Mouse (Mus musculus) forebrain, embryonic 12.5 days (tissue): ENCODE measurements around the gene Thbs4. TPM values are rescaled to one million over a fixed set of nuclear protein-coding genes. Genes with fewer than 3 reads are reported as not detected.

Source experiments
- ATAC-seq: fragments of 200-750 bp; cut with Nextera tagmentation; 2 replicates; pipeline ENCODE4 v1.8.0; 2017; ENCODE audit warnings: moderate TSS enrichment; ENCODE audit not compliant: low FRiP score
- H3K27ac ChIP-seq: fragments of 300-500 bp; sonication (generic); 2 replicates; pipeline ENCODE4 v1.5.1; 2016; ENCODE audit warnings: mild to moderate bottlenecking
- H3K27me3 ChIP-seq: fragments of 300-500 bp; sonication (generic); 2 replicates; pipeline ENCODE4 v1.6.1; 2016; ENCODE audit warnings: mild to moderate bottlenecking
- H3K36me3 ChIP-seq: fragments of 300-500 bp; sonication (generic); replicated peaks from 2 replicates; pipeline ENCODE4 v1.6.1; 2016; ENCODE audit warnings: mild to moderate bottlenecking
- H3K4me1 ChIP-seq: fragments of 300-500 bp; sonication (generic); 2 replicates; pipeline ENCODE4 v1.6.1; 2016
- H3K4me2 ChIP-seq: fragments of 300-500 bp; sonication (generic); 2 replicates; pipeline ENCODE4 v1.6.1; 2016; ENCODE audit warnings: mild to moderate bottlenecking, moderate library complexity
- H3K4me3 ChIP-seq: fragments of 300-500 bp; sonication (generic); replicated peaks from 2 replicates; pipeline ENCODE4 v1.5.1; 2016; ENCODE audit warnings: mild to moderate bottlenecking
- H3K9ac ChIP-seq: fragments of 300-500 bp; sonication (generic); 2 replicates; pipeline ENCODE4 v1.6.1; 2016; ENCODE audit warnings: mild to moderate bottlenecking
- H3K9me3 ChIP-seq: fragments of 300-500 bp; sonication (generic); 2 replicates; pipeline ENCODE4 v1.6.1; 2016
- WGBS: fragments of 180-500 bp; shearing (Covaris S2); methylation state at CpG from one replicate; pipeline ENCODE4 v1.1.7; 2016; 5-methylcytosine and 5-hydroxymethylcytosine counted together
- polyA plus RNA-seq: library from polyadenylated mRNA; unstranded; fragments of >200 nt; fragmentation: Nextera tagmentation; extraction: Ambion mirVana; gene quantifications from 2 replicates; pipeline ENCODE4 v1.2.1, GENCODE M21; 2016

The Thbs4 gene
- polyA plus RNA-seq, 1 experiment from 2014 or later: 0.97 TPM

GRCm38 (mm10) chr13:92706342-92707061 lies 88.1 kb downstream of the Thbs4 start:
- Histone ChIP-seq H3K27ac (no peak overlapping the region), H3K27me3 (0 out of 2 replicates have a peak, but pooled peaks cover 19% of the 10 kb centered on the region), H3K4me2 (no peak overlapping the region), H3K9me3 (no peaks in the 10 kb centered on the region), H3K4me3 (no peak overlapping the region), H3K36me3 (no peaks in the 10 kb centered on the region), H3K4me1 (peaks cover 22% of the 10 kb centered on the region), H3K9ac (no peak overlapping the region)
- WGBS: 92% methylated on average over 9 of the region's 9 CpGs
- no peak for ATAC-seq

- Histone ChIP-seq H3K4me1 (peaks cover 22% of the 10 kb centered on the region), H3K27me3 (0 out of 2 replicates have a peak, but pooled peaks cover 19% of the 10 kb centered on the region), H3K4me3 (no peak overlapping the region), H3K9me3 (no peaks in the 10 kb centered on the region), H3K36me3 (no peaks in the 10 kb centered on the region), H3K9ac (no peak overlapping the region), H3K27ac (no peak overlapping the region), H3K4me2 (no peak overlapping the region)
- WGBS: 95% methylated on average over 7 of the region's 7 CpGs
- no peak for ATAC-seq
Measured at GRCm38 (mm10) chr13:92705016-92705535, 89.5 kb downstream of the Thbs4 start.

GRCm38 (mm10) chr13:92704189-92704588 lies 90.4 kb downstream of the Thbs4 start:
- Histone ChIP-seq H3K9ac (no peak overlapping the region), H3K36me3 (no peaks in the 10 kb centered on the region), H3K4me3 (no peak overlapping the region), H3K4me2 (no peak overlapping the region), H3K9me3 (no peaks in the 10 kb centered on the region), H3K27me3 (0 out of 2 replicates have a peak, but pooled peaks cover 19% of the 10 kb centered on the region), H3K27ac (no peak overlapping the region), H3K4me1 (peaks cover 16% of the 10 kb centered on the region)
- WGBS: 56% methylated on average over 7 of the region's 7 CpGs
- no peak for ATAC-seq

GRCm38 (mm10) chr13:92703241-92704027 lies 91.2 kb downstream of the Thbs4 start:
- no peak overlapping the region for H3K9ac ChIP-seq
- no peaks in the 10 kb centered on the region for H3K36me3 ChIP-seq
- 0 out of 2 replicates have a peak, but pooled peaks cover 19% of the 10 kb centered on the region for H3K27me3 ChIP-seq
- ATAC-seq: peak; percentile 64
- H3K4me1 ChIP-seq: peaks cover 16% of the 10 kb centered on the region
- H3K4me2 ChIP-seq: no peak overlapping the region
- no peaks in the 10 kb centered on the region for H3K9me3 ChIP-seq
- 0 out of 2 replicates have a peak overlapping the region, but pooled peaks have one; percentile 6 for H3K27ac ChIP-seq
- no peak overlapping the region for H3K4me3 ChIP-seq
- 25% methylated on average over 8 of the region's 8 CpGs for WGBS

- Histone ChIP-seq H3K4me1 (peaks cover 15% of the 10 kb centered on the region), H3K9me3 (no peaks in the 10 kb centered on the region), H3K27ac (no peak overlapping the region), H3K36me3 (no peaks in the 10 kb centered on the region), H3K9ac (no peak overlapping the region), H3K4me2 (no peak overlapping the region), H3K4me3 (no peak overlapping the region), H3K27me3 (0 out of 2 replicates have a peak, but pooled peaks cover 15% of the 10 kb centered on the region)
- ATAC-seq: no peak
- WGBS: 86% methylated on average over 5 of the region's 5 CpGs
Measured at GRCm38 (mm10) chr13:92702035-92702434, 92.6 kb downstream of the Thbs4 start.

Other genes with a start within 250 kb of the Thbs4 start
- gene Spz1, start 218.6 kb downstream of the Thbs4 start, polyA plus RNA-seq: not detected in 2 replicates
- gene Serinc5, start 183.7 kb downstream of the Thbs4 start, polyA plus RNA-seq: 9.5 and 10.0 TPM in 2 replicates
- 3.8 and 5.2 TPM in 2 replicates for gene Mtx3, start 49.9 kb upstream of the Thbs4 start, polyA plus RNA-seq